Mouse (Mus musculus) embryonic facial prominence, embryonic 11.5 days (tissue): ENCODE measurements around the gene Rmi1. TPM values are rescaled to one million over a fixed set of nuclear protein-coding genes. Genes with fewer than 3 reads are reported as not detected.

Source experiments
- ATAC-seq: fragments of 200-750 bp; cut with Nextera tagmentation; replicated peaks from 2 replicates; pipeline ENCODE4 v1.8.0; 2017; ENCODE audit warnings: low read depth; ENCODE audit not compliant: insufficient number of reproducible peaks, low FRiP score, low TSS enrichment
- DNase-seq: peaks from one replicate; pipeline ENCODE4 v3.0.0-alpha.2; 2015; ENCODE audit warnings: low spot score
- H3K27ac ChIP-seq: fragments of 300-500 bp; sonication (generic); replicated peaks from 2 replicates; pipeline ENCODE4 v1.5.1; 2014; ENCODE audit warnings: mild to moderate bottlenecking, low read depth, low read length, control low read depth
- H3K27me3 ChIP-seq: fragments of 300-500 bp; sonication (generic); 2 replicates; pipeline ENCODE4 v1.6.1; 2014; ENCODE audit warnings: mild to moderate bottlenecking, low read length, moderate library complexity, mixed read lengths; ENCODE audit not compliant: control insufficient read depth, insufficient read depth
- H3K36me3 ChIP-seq: fragments of 300-500 bp; sonication (generic); replicated peaks from 2 replicates; pipeline ENCODE4 v1.6.1; 2014; ENCODE audit warnings: low read depth, mild to moderate bottlenecking, low read length, moderate library complexity, mixed read lengths; ENCODE audit not compliant: control insufficient read depth, insufficient read depth
- H3K4me1 ChIP-seq: fragments of 300-500 bp; sonication (generic); 2 replicates; pipeline ENCODE4 v1.6.1; 2014; ENCODE audit warnings: low read length, mixed read lengths; ENCODE audit not compliant: control insufficient read depth, insufficient read depth
- H3K4me2 ChIP-seq: fragments of 300-500 bp; sonication (generic); 2 replicates; pipeline ENCODE4 v1.6.1; 2014; ENCODE audit warnings: low read depth, mild to moderate bottlenecking, control low read depth, low read length, moderate library complexity
- H3K4me3 ChIP-seq: fragments of 300-500 bp; sonication (generic); 2 replicates; pipeline ENCODE4 v1.5.1; 2014; ENCODE audit warnings: low read depth, low read length, control low read depth
- H3K9ac ChIP-seq: fragments of 300-500 bp; sonication (generic); replicated peaks from 2 replicates; pipeline ENCODE4 v1.6.1; 2014; ENCODE audit warnings: mild to moderate bottlenecking, control low read depth, low read length
- H3K9me3 ChIP-seq: fragments of 300-500 bp; sonication (generic); replicated peaks from 2 replicates; pipeline ENCODE4 v1.6.1; 2016; ENCODE audit warnings: mild to moderate bottlenecking, low read length, inconsistent platforms, mixed read lengths; ENCODE audit not compliant: control insufficient read depth
- WGBS: fragments of 180-500 bp; shearing (Covaris S2); extraction: QIAGEN DNeasy Blood & Tissue Kit; methylation state at CpG from one replicate; pipeline ENCODE4 v1.1.7; 2014; 5-methylcytosine and 5-hydroxymethylcytosine counted together
- polyA plus RNA-seq: library from polyadenylated mRNA; unstranded; fragments of >200 nt; fragmentation: Nextera tagmentation; extraction: Ambion mirVana; gene quantifications from 2 replicates; pipeline ENCODE4 v1.2.1, GENCODE M21; 2014

Gene Rmi1
- polyA plus RNA-seq, 1 experiment from 2014 or later: 37.0 TPM

- Histone ChIP-seq H3K4me1 (no peaks in the 10 kb centered on the region), H3K9ac (no peak overlapping the region), H3K27ac (no peak overlapping the region), H3K27me3 (no peaks in the 10 kb centered on the region), H3K4me3 (no peak overlapping the region), H3K9me3 (no peaks in the 10 kb centered on the region), H3K4me2 (no peak overlapping the region), H3K36me3 (no peaks in the 10 kb centered on the region)
- 91% methylated on average over 4 of the region's 4 CpGs for WGBS
- ATAC-seq: no peak
- DNase-seq: no peak
Observed at GRCm38 (mm10) chr13:58411073-58411472, 9.0 kb downstream of the Rmi1 start.

- WGBS: 82% methylated on average over 6 of the region's 6 CpGs
- Histone ChIP-seq H3K27ac (no peak overlapping the region), H3K27me3 (no peaks in the 10 kb centered on the region), H3K4me3 (no peak overlapping the region), H3K9me3 (no peaks in the 10 kb centered on the region), H3K4me1 (no peaks in the 10 kb centered on the region), H3K4me2 (no peak overlapping the region), H3K9ac (no peak overlapping the region), H3K36me3 (no peaks in the 10 kb centered on the region)
- no peak for DNase-seq
- no peak for ATAC-seq
Observed at GRCm38 (mm10) chr13:58415374-58415773, 13.3 kb downstream of the Rmi1 start.

- ATAC-seq (no peak), DNase-seq (no peak)
- Histone ChIP-seq H3K4me2 (no peak overlapping the region), H3K9me3 (no peaks in the 10 kb centered on the region), H3K4me1 (no peaks in the 10 kb centered on the region), H3K9ac (no peak overlapping the region), H3K27ac (no peak overlapping the region), H3K36me3 (no peaks in the 10 kb centered on the region), H3K4me3 (no peak overlapping the region), H3K27me3 (no peaks in the 10 kb centered on the region)
- WGBS: 89% methylated on average over 5 of the region's 5 CpGs
Observed at GRCm38 (mm10) chr13:58415838-58416237, 13.8 kb downstream of the Rmi1 start.

GRCm38 (mm10) chr13:58418656-58419055, 16.6 kb downstream of the Rmi1 start:
- no peak for DNase-seq
- WGBS: 91% methylated on average over 4 of the region's 4 CpGs
- H3K27me3 ChIP-seq: no peaks in the 10 kb centered on the region

GRCm38 (mm10) chr13:58419266-58419665, 17.2 kb downstream of the Rmi1 start:
- Histone ChIP-seq H3K36me3 (no peaks in the 10 kb centered on the region), H3K4me2 (no peak overlapping the region), H3K9ac (no peak overlapping the region), H3K27ac (no peak overlapping the region), H3K4me1 (no peaks in the 10 kb centered on the region), H3K9me3 (no peaks in the 10 kb centered on the region), H3K27me3 (no peaks in the 10 kb centered on the region), H3K4me3 (no peak overlapping the region)
- ATAC-seq: no peak
- DNase-seq: no peak
- WGBS: 90% methylated on average over 1 of the region's 1 CpGs

More at GRCm38 (mm10) chr13:58418656-58419055, 16.6 kb downstream of the Rmi1 start:
- Histone ChIP-seq H3K9ac (no peak overlapping the region), H3K4me3 (no peak overlapping the region), H3K4me1 (no peaks in the 10 kb centered on the region), H3K4me2 (no peak overlapping the region), H3K27ac (no peak overlapping the region), H3K9me3 (no peaks in the 10 kb centered on the region), H3K36me3 (no peaks in the 10 kb centered on the region)
- no peak for ATAC-seq

- no peak overlapping the region for H3K4me2 ChIP-seq
- DNase-seq (no peak), ATAC-seq (no peak)
- H3K9ac ChIP-seq: no peak overlapping the region
- WGBS: 80% methylated on average over 4 of the region's 4 CpGs
- H3K4me1 ChIP-seq: no peaks in the 10 kb centered on the region
- no peaks in the 10 kb centered on the region for H3K36me3 ChIP-seq
- no peaks in the 10 kb centered on the region for H3K27me3 ChIP-seq
- H3K9me3 ChIP-seq: no peaks in the 10 kb centered on the region
- H3K27ac ChIP-seq: no peak overlapping the region
- H3K4me3 ChIP-seq: no peak overlapping the region
Observed at GRCm38 (mm10) chr13:58421026-58421425, 19.0 kb downstream of the Rmi1 start.

- no peaks in the 10 kb centered on the region for H3K4me1 ChIP-seq
- no peaks in the 10 kb centered on the region for H3K36me3 ChIP-seq
- no peak overlapping the region for H3K4me2 ChIP-seq
- no peak for DNase-seq
- no peaks in the 10 kb centered on the region for H3K9me3 ChIP-seq
- no peak overlapping the region for H3K4me3 ChIP-seq
- no peak overlapping the region for H3K27ac ChIP-seq
- WGBS: 84% methylated on average over 4 of the region's 4 CpGs
- no peak overlapping the region for H3K9ac ChIP-seq
- H3K27me3 ChIP-seq: no peaks in the 10 kb centered on the region
- no peak for ATAC-seq
Observed at GRCm38 (mm10) chr13:58422242-58422641, 20.2 kb downstream of the Rmi1 start.

- Histone ChIP-seq H3K27ac (no peak overlapping the region), H3K4me3 (no peak overlapping the region), H3K9me3 (no peaks in the 10 kb centered on the region), H3K4me2 (no peak overlapping the region), H3K9ac (no peak overlapping the region), H3K27me3 (no peaks in the 10 kb centered on the region), H3K4me1 (no peaks in the 10 kb centered on the region), H3K36me3 (no peaks in the 10 kb centered on the region)
- ATAC-seq (no peak), DNase-seq (no peak)
- 73% methylated on average over 10 of the region's 10 CpGs for WGBS
Observed at GRCm38 (mm10) chr13:58423061-58423660, 21.1 kb downstream of the Rmi1 start.
